12 mouse cellular contexts compared by ENCODE assay signal in the genomic region with DNA sequence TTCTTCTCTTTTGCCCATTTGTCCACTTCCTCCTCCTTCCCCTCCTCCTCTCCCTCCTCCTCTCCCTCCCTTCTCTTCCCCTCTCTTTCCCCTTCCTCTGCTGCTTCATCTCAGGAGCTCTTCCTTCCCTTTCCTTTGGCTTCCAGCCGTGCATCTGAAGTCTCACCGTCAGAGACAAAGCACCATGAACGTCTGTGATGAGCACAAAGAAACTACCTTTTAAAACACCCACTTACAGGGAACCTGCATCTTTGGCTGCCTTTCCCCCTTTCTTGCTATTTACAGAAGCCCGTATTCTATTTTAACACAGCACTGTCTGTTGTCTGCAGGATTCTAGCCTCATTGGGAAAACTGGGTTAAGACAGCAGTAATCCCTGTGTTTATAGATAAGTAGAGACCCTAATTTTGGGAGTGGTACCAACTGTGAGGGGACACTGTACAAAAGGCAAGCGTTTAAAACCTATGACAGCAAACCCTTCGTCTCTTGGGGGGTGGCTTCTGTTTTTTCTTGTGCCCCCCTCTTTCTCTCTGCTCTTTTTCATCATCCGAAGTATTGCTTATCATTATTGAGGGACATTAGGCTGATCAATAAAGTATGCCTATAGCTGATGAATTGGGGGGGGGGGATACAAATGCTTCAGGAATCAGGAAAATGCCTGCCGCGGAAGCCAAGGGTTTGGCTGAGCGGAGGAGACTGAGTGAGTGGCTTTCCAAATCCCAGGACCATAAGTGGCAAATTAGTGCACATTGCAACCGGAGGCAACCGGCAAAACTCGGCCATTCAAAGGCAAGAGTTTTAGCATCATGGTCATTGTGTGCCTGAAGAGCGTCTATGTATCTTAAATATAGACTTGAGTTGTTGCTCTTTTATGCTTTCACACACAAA.
A peak's percentile ranks its signal among the peaks of the same experiment; 100 is the strongest.
DNase-seq lines count a peak whose midpoint lies in the region; ATAC-seq lines count a peak whose summit lies in the region.
"Had no signal": no experiment of that assay in that cellular context is flagged by ENCODE, and none has a peak within 500 bp of the region (broad histone marks: within the 10 kb centered on the region; RNA-seq: fewer than 3 reads in every experiment).

No protein-coding gene starts in this region.

- no peaks in the 10 kb centered on the region for H3K27me3 ChIP-seq in neural tube, embryonic 12.5 days (replicated peaks)
- no peaks in the 10 kb centered on the region for H3K27me3 ChIP-seq in forebrain, embryonic 14.5 days (replicated peaks; ENCODE audit: control insufficient read depth, insufficient read depth, low read length)
- H3K27me3 ChIP-seq in limb, embryonic 13.5 days = no peaks in the 10 kb centered on the region
- no peaks in the 10 kb centered on the region for H3K27me3 ChIP-seq in neural tube, embryonic 15.5 days (replicated peaks)
- H3K27me3 ChIP-seq: CH12.LX; heart, embryonic 12.5 days had no signal

- H3K9ac ChIP-seq in neural tube, embryonic 12.5 days = peak overlapping the region; percentile 88
- peak overlapping the region; percentile 100 for H3K9ac ChIP-seq in forebrain, embryonic 14.5 days (ENCODE audit: low read length)
- 0 out of 2 replicates have a peak overlapping the region, but pooled peaks have one; percentile 31 for H3K9ac ChIP-seq in limb, embryonic 13.5 days
- peak overlapping the region; percentile 94 for H3K9ac ChIP-seq in neural tube, embryonic 15.5 days (replicated peaks)

- H3K27ac ChIP-seq in neural tube, embryonic 12.5 days = peak overlapping the region; percentile 50; the same call in 1 of the 2 replicates
- H3K27ac ChIP-seq in forebrain, embryonic 14.5 days (ENCODE audit: low read depth, low read length) = peak overlapping the region; percentile 100
- peak overlapping the region; percentile 100; the same call in 1 of the 2 replicates for H3K27ac ChIP-seq in limb, embryonic 13.5 days
- H3K27ac ChIP-seq in neural tube, embryonic 15.5 days (replicated peaks) = peak overlapping the region; percentile 98

- H3K4me1 ChIP-seq in neural tube, embryonic 12.5 days = peaks cover 18% of the 10 kb centered on the region
- peaks cover 28% of the 10 kb centered on the region for H3K4me1 ChIP-seq in forebrain, embryonic 14.5 days (ENCODE audit: control insufficient read depth, insufficient read depth, low read length)
- H3K4me1 ChIP-seq in limb, embryonic 13.5 days = peaks cover 35% of the 10 kb centered on the region
- peaks cover 28% of the 10 kb centered on the region for H3K4me1 ChIP-seq in neural tube, embryonic 15.5 days

- H3K36me3 ChIP-seq in neural tube, embryonic 12.5 days = no peaks in the 10 kb centered on the region
- H3K36me3 ChIP-seq in forebrain, embryonic 14.5 days (ENCODE audit: control insufficient read depth, insufficient read depth, low read length) = peaks cover 3% of the 10 kb centered on the region; the same call in 1 of the 2 replicates
- no peaks in the 10 kb centered on the region for H3K36me3 ChIP-seq in limb, embryonic 13.5 days
- H3K36me3 ChIP-seq in neural tube, embryonic 15.5 days = no peaks in the 10 kb centered on the region
- H3K36me3 ChIP-seq: heart, embryonic 12.5 days had no signal

- H3K4me3 ChIP-seq in neural tube, embryonic 12.5 days = no peak overlapping the region
- H3K4me3 ChIP-seq in forebrain, embryonic 14.5 days (ENCODE audit: low read depth, low read length) = peak overlapping the region; percentile 82
- peak overlapping the region; percentile 66; the same call in 1 of the 2 replicates for H3K4me3 ChIP-seq in limb, embryonic 13.5 days
- H3K4me3 ChIP-seq in neural tube, embryonic 15.5 days (replicated peaks) = peak overlapping the region; percentile 62

- no peaks in the 10 kb centered on the region for H3K9me3 ChIP-seq in neural tube, embryonic 12.5 days
- H3K9me3 ChIP-seq in forebrain, embryonic 14.5 days (replicated peaks; ENCODE audit: control insufficient read depth, low read length) = no peaks in the 10 kb centered on the region
- H3K9me3 ChIP-seq in limb, embryonic 13.5 days = no peaks in the 10 kb centered on the region
- no peaks in the 10 kb centered on the region for H3K9me3 ChIP-seq in neural tube, embryonic 15.5 days (replicated peaks)
- H3K9me3 ChIP-seq: heart, embryonic 12.5 days had no signal

- 68% methylated on average over 14 of the region's 14 CpGs for WGBS in neural tube, embryonic 12.5 days
- WGBS in forebrain, embryonic 14.5 days = 31% methylated on average over 14 of the region's 14 CpGs
- WGBS in limb, embryonic 13.5 days = 63% methylated on average over 14 of the region's 14 CpGs
- WGBS in neural tube, embryonic 15.5 days = 26% methylated on average over 14 of the region's 14 CpGs

- DNase-seq in neural tube, embryonic 10.5 days (ENCODE audit: extremely low spot score, low spot score) = no peak
- DNase-seq in forebrain, embryonic 14.5 days (ENCODE audit: low spot score) = peak; percentile 63
- DNase-seq in right cerebral cortex, adult 18-20 months = no peak
- no peak for DNase-seq in adrenal gland, postnatal 25 days
- DNase-seq: kidney, adult 11 months; layer of hippocampus, postnatal 36 days had no signal

- ATAC-seq in neural tube, embryonic 12.5 days (ENCODE audit: low FRiP score, low read depth) = no peak
- no peak for ATAC-seq in forebrain, embryonic 14.5 days
- ATAC-seq in limb, embryonic 13.5 days (ENCODE audit: low FRiP score, low read depth) = no peak
- ATAC-seq in neural tube, embryonic 15.5 days (ENCODE audit: low FRiP score) = no peak
- no peak for ATAC-seq in CD4-positive, CD25-positive, alpha-beta regulatory T cell, adult 4 months

- peak overlapping the region; percentile 61 for H3K4me2 ChIP-seq in neural tube, embryonic 12.5 days (replicated peaks)
- peak overlapping the region; percentile 76 for H3K4me2 ChIP-seq in forebrain, embryonic 14.5 days (ENCODE audit: low read length)
- H3K4me2 ChIP-seq in limb, embryonic 13.5 days (replicated peaks) = peak overlapping the region; percentile 62
- peak overlapping the region; percentile 61 for H3K4me2 ChIP-seq in neural tube, embryonic 15.5 days

Comparison
In these comparisons a context has a peak if more than half of its experiments do, and no peak if none do; other contexts are left out.
1. H3K27ac ChIP-seq: peak in every context shown above with its lines; median percentile 100 in forebrain, embryonic 14.5 days; 100 in limb, embryonic 13.5 days; 98 in neural tube, embryonic 15.5 days; 50 in neural tube, embryonic 12.5 days.
2. H3K9ac ChIP-seq: peak in every context shown above with its lines; median percentile 100 in forebrain, embryonic 14.5 days; 94 in neural tube, embryonic 15.5 days; 88 in neural tube, embryonic 12.5 days; 31 in limb, embryonic 13.5 days.